Mouse (Mus musculus) stomach, embryonic 14.5 days (tissue): Measurements from ENCODE around the gene Prpf38a. TPM values are rescaled to one million over a fixed set of nuclear protein-coding genes. Genes with fewer than 3 reads are reported as not detected.

Experiments used
- ATAC-seq: fragments of 200-750 bp; cut with Nextera tagmentation; 2 replicates; pipeline ENCODE4 v1.8.0; 2017; ENCODE audit warnings: low read depth, moderate TSS enrichment; ENCODE audit not compliant: insufficient number of reproducible peaks, insufficient read depth, low FRiP score
- H3K27ac ChIP-seq: fragments of 300-500 bp; sonication (generic); 2 replicates; pipeline ENCODE4 v1.5.1; 2014; ENCODE audit warnings: mild to moderate bottlenecking, low read length, moderate library complexity, mixed read lengths
- H3K27me3 ChIP-seq: fragments of 300-500 bp; sonication (generic); 2 replicates; pipeline ENCODE4 v1.6.1; 2014; ENCODE audit warnings: low read length, control low read depth, mixed read lengths; ENCODE audit not compliant: control insufficient read depth, insufficient read depth
- H3K36me3 ChIP-seq: fragments of 300-500 bp; sonication (generic); 2 replicates; pipeline ENCODE4 v1.6.1; 2014; ENCODE audit warnings: mild to moderate bottlenecking, control low read depth, low read length, moderate library complexity, mixed read lengths; ENCODE audit not compliant: control insufficient read depth, insufficient read depth
- H3K4me1 ChIP-seq: fragments of 300-500 bp; sonication (generic); 2 replicates; pipeline ENCODE4 v1.6.1; 2014; ENCODE audit warnings: low read length, control low read depth, mixed read lengths; ENCODE audit not compliant: control insufficient read depth, insufficient read depth
- H3K4me2 ChIP-seq: fragments of 300-500 bp; sonication (generic); replicated peaks from 2 replicates; pipeline ENCODE4 v1.6.1; 2014; ENCODE audit warnings: low read depth, low read length, control low read depth
- H3K4me3 ChIP-seq: fragments of 300-500 bp; sonication (generic); 2 replicates; pipeline ENCODE4 v1.5.1; 2014; ENCODE audit warnings: low read depth, low read length, control low read depth
- H3K9ac ChIP-seq: fragments of 300-500 bp; sonication (generic); replicated peaks from 2 replicates; pipeline ENCODE4 v1.6.1; 2014; ENCODE audit warnings: low read depth, mild to moderate bottlenecking, control low read depth, low read length, moderate library complexity, mixed read lengths
- H3K9me3 ChIP-seq: fragments of 300-500 bp; sonication (generic); 2 replicates; pipeline ENCODE4 v1.6.1; 2016; ENCODE audit warnings: low read depth, low read length, control low read depth; ENCODE audit not compliant: control insufficient read depth
- WGBS: fragments of 180-500 bp; shearing (Covaris S2); extraction: QIAGEN DNeasy Blood & Tissue Kit; methylation state at CpG from one replicate; pipeline ENCODE4 v1.1.7; 2014; 5-methylcytosine and 5-hydroxymethylcytosine counted together
- polyA plus RNA-seq: library from polyadenylated mRNA; unstranded; fragments of >200 nt; fragmentation: Nextera tagmentation; extraction: Ambion mirVana; gene quantifications from 2 replicates; pipeline ENCODE4 v1.2.1, GENCODE M21; 2014

Prpf38a gene
- polyA plus RNA-seq = 81.2 and 83.8 TPM in 2 replicates

DNA sequence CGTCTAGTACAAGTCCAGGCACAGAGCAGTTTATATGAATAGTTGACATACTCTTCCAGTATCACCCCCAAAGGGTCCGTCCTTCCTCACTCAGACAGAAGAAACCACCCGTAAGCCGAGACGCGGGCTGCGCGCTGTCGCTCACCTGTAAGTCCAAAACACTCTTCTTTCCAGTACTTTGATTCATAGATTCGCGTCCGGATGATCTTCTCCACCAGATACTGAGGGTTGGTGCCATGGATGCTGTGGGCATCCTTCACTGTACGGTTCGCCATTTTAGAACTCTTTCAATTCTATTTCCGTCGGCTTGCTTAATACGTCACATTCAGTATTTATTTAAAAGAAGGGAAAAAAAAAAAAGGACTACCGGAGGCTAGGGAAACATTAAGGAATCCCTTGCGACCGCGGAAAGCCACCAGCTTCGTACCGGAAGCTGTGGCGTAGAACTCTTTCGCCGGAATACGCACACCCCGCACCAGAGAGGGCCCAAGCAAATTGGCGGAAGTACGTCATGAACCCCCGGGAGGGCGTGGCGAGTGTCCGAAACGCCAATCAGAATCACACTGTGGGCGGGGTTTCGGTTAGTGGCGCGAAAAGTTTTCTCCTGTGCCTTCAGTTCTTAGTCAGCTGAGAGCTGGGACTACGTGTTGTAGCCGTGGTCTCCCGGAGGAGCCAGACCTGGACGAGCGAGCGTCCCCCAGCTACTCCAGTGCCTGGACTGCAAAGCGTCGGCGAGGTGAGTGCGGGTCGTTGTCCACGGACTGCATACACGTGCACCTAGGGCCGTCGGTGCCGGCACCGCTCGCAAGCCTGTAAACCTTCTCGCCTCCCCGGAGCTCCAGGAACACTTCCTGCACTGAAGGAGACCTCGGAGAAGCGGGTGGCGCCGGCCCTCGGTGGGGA, at the start of gene Prpf38a, which contains the start of gene Orc1:
Gene Prpf38a, minus strand, starts transcription at position 497 of the 903 bp plus-strand sequence.
Gene Orc1, plus strand, starts transcription at position 584 of the 903 bp plus-strand sequence.
- Histone ChIP-seq H3K27ac (peak within 1 kb of the TSS; percentile 46; the same call in 1 of the 2 replicates), H3K4me1 (peaks cover 9% of the 10 kb centered on the region), H3K27me3 (no peaks in the 10 kb centered on the region), H3K9me3 (no peaks in the 10 kb centered on the region), H3K9ac (peak within 1 kb of the TSS; percentile 53), H3K4me3 (peak within 1 kb of the TSS; percentile 75), H3K4me2 (peak within 1 kb of the TSS; percentile 94), H3K36me3 (peaks cover 19% of the 10 kb centered on the region; the same call in 1 of the 2 replicates)
- WGBS = under 1% methylated on average over 64 of the region's 64 CpGs
- peak; percentile 99 for ATAC-seq

DNA sequence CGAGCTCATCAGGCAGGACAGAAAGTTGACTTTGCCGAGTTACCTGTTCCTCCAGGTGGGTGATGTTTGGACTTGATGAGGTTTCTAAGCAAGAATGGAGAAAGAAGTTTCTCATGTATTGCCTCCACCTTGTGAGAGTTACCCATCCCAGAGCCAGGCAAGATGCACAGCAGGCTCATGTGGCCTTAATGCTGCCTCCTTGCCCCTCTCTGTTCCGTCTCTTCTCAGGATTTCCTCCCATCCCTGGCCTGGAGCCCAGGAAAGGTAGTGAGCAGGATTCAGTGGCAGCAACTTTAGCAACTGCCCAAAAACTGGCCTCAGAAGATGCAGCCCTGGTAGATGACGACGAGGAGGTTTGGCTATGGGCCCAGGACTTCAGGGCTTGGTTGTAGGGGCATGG, 47.9 kb upstream of the Prpf38a start:
- Histone ChIP-seq H3K27ac (no peak overlapping the region), H3K9ac (no peak overlapping the region), H3K4me3 (no peak overlapping the region), H3K27me3 (no peaks in the 10 kb centered on the region), H3K36me3 (peaks cover 63% of the 10 kb centered on the region), H3K9me3 (no peaks in the 10 kb centered on the region), H3K4me2 (no peak overlapping the region), H3K4me1 (no peaks in the 10 kb centered on the region)
- ATAC-seq = no peak
- 81% methylated on average over 5 of the region's 5 CpGs for WGBS

DNA sequence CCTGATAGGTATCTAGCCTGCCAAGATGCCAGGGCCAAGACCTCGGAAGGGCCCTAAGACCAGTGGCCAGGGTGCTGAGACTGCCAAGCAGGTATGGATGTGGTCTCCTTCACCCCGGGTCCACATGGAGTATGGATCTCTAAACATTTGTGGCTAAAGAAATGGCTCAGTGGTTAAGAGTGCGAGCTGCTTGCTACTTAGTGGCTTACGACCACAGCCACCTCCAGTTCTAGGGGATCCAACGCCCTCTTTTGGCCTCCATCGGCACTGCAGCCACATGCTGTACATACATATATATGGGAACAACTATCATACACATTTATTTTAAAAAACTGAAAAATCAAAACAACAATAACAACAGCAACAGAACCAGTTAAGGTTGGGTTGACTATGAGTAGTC, 42.4 kb upstream of the Prpf38a start:
- no peaks in the 10 kb centered on the region for H3K9me3 ChIP-seq
- no peak for ATAC-seq
- H3K36me3 ChIP-seq = peaks cover 25% of the 10 kb centered on the region; the same call in 1 of the 2 replicates
- no peak overlapping the region for H3K4me2 ChIP-seq
- H3K27me3 ChIP-seq = no peaks in the 10 kb centered on the region
- H3K4me1 ChIP-seq = peaks cover 9% of the 10 kb centered on the region; the same call in 1 of the 2 replicates
- WGBS = 94% methylated on average over 6 of the region's 6 CpGs
- no peak overlapping the region for H3K4me3 ChIP-seq
- no peak overlapping the region for H3K9ac ChIP-seq
- no peak overlapping the region for H3K27ac ChIP-seq

DNA sequence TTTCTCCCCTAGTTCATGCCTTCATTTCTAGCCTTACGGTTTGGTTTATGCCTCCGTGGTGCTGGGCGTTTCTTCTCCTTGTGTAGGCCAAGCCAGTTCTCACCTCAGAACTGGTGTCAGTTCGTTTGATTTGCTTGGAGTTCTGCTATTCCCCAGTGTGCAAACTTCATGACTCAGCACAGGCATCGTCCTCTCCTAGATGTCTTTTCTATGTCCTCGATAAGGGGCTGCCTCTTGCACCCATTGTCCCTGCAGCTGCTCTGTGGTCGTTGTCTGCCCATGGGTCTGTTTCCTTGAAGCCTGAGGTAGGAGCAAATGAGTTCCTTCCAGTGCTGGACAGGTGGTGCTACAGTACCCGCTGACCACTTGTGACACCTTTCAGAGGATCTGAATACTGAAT, 41.4 kb upstream of the Prpf38a start:
- ATAC-seq = no peak

DNA sequence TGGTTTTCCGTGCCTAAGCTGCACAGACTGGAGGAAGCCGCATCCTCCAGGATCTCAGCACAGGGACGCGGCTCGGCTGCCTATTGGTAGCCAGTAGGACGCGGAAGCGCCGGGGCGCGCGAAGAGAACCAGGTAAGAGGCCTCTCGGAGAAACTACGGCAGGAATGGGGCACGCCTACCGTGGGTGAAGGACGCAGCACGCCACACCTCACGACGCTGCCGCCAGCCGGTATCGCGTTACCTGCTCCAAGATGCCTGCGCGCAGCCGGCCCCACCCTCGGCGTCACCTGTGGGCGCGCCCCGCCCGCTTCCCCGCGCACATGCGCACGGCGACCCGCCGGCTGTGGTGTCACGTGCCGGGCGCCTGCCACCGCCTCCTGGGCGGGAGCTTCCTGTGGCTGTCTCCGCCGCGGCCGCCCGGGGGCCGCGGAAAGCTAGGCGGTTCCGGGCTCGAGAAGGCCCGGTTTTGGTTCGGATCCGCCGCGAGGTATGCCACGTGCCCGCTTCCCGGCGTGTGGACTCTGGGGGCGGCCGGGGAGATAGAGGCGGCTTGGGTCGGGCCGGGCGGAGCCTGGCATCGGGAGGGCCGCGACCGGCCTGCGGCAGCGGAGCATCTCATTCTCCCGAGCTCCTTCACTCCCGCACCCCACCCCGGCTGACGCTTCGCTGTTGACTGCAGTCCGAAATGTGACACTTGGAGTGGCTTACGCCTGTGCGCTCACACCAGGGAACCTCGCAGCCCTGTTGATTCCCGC, 40.6 kb upstream of the Prpf38a start, which contains the start of gene Cc2d1b:
Gene Cc2d1b, plus strand, starts transcription at position 354 of the 755 bp plus-strand sequence.
- peak within 1 kb of the TSS; percentile 73 for H3K4me3 ChIP-seq
- H3K9me3 ChIP-seq = no peaks in the 10 kb centered on the region
- ATAC-seq = peak; percentile 93
- H3K4me1 ChIP-seq = peaks cover 9% of the 10 kb centered on the region; the same call in 1 of the 2 replicates
- under 1% methylated on average over 86 of the region's 86 CpGs for WGBS
- H3K27ac ChIP-seq = peak within 1 kb of the TSS; percentile 90
- no peaks in the 10 kb centered on the region for H3K27me3 ChIP-seq
- peak within 1 kb of the TSS; percentile 83 for H3K9ac ChIP-seq
- peaks cover 7% of the 10 kb centered on the region; the same call in 1 of the 2 replicates for H3K36me3 ChIP-seq
- peak within 1 kb of the TSS; percentile 67 for H3K4me2 ChIP-seq

More for the DNA sequence above, 41.4 kb upstream of the Prpf38a start:
- WGBS = 15% methylated on average over 8 of the region's 8 CpGs
- peak overlapping the region; percentile 83 for H3K9ac ChIP-seq
- H3K4me3 ChIP-seq = peak overlapping the region; percentile 73
- H3K4me1 ChIP-seq = peaks cover 9% of the 10 kb centered on the region; the same call in 1 of the 2 replicates
- no peaks in the 10 kb centered on the region for H3K9me3 ChIP-seq
- no peaks in the 10 kb centered on the region for H3K27me3 ChIP-seq
- H3K27ac ChIP-seq = peak overlapping the region; percentile 90; the same call in 1 of the 2 replicates
- H3K36me3 ChIP-seq = peaks cover 15% of the 10 kb centered on the region; the same call in 1 of the 2 replicates
- H3K4me2 ChIP-seq = peak overlapping the region; percentile 51

DNA sequence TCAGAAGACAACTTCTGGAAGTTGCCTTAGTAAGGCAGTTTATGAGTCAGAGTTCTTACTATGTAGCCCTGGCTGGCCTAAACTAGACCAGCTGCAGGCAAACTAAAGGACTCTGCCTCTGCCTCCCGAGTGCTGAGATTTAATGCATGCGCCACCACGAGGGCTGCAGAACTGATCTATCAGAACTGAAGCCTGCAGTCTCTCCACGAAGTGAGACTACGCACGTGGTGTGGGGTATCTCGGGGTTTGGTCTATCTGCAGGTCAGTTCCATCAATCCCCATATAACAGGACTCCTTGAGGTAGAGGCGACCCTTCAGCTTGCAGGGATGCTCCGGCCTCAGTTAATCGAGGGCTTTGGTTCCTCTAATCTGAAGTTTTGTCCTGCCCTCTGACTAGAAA, 40.0 kb upstream of the Prpf38a start:
- H3K4me2 ChIP-seq = peak overlapping the region; percentile 67
- peaks cover 1% of the 10 kb centered on the region; the same call in 1 of the 2 replicates for H3K36me3 ChIP-seq
- under 1% methylated on average over 10 of the region's 10 CpGs for WGBS
- H3K9ac ChIP-seq = peak overlapping the region; percentile 83
- H3K27ac ChIP-seq = peak overlapping the region; percentile 90
- peak overlapping the region; percentile 73 for H3K4me3 ChIP-seq
- H3K9me3 ChIP-seq = no peaks in the 10 kb centered on the region
- peak; percentile 33 for ATAC-seq
- no peaks in the 10 kb centered on the region for H3K27me3 ChIP-seq
- peaks cover 9% of the 10 kb centered on the region; the same call in 1 of the 2 replicates for H3K4me1 ChIP-seq

DNA sequence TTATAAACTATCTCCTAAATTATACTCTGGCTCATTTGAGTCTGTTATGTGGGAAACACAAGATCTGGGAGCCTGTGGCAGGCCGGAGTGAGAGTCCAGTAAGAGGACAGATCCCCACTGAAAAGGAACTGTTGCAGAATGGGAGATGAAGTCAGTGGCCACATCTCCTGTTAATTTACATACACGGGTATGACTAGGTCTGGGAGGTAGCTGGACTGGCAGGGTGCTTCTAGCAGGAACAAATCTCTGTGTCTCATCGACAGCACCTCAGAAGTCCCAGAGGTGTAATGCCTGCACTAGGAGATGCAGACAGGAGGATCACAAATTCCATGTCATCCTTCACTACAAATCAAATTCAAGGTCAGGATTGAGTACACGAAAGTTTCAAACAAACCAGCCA, 39.5 kb upstream of the Prpf38a start:
- Histone ChIP-seq H3K27me3 (no peaks in the 10 kb centered on the region), H3K36me3 (no peaks in the 10 kb centered on the region; the same call in 1 of the 2 replicates), H3K9ac (peak overlapping the region; percentile 83; the same call in 1 of the 2 replicates), H3K27ac (peak overlapping the region; percentile 90; the same call in 1 of the 2 replicates), H3K9me3 (no peaks in the 10 kb centered on the region), H3K4me2 (peak overlapping the region; percentile 67), H3K4me1 (peaks cover 9% of the 10 kb centered on the region; the same call in 1 of the 2 replicates), H3K4me3 (peak overlapping the region; percentile 73; the same call in 1 of the 2 replicates)
- ATAC-seq = no peak
- 57% methylated on average over 4 of the region's 4 CpGs for WGBS

DNA sequence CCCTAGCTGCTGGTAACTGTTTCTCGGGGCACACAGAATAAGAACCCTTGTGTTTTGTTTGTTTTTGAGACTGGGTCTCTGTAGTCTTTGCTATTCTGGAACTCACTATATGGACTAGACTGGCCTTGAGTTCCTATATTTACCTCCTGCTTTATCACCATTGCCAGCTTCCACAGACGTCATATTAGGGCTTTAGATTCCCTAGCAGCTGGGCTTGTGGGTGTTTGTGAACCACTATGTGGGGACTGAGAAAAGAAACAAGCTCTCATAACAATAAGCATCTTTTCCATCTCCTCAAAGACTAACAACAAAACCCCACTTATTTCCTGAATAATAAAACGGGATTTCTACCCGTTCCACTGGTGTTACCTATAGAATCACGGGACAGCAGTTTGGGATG, 31.8 kb upstream of the Prpf38a start:
- no peaks in the 10 kb centered on the region for H3K27me3 ChIP-seq
- H3K4me2 ChIP-seq = no peak overlapping the region
- H3K4me1 ChIP-seq = no peaks in the 10 kb centered on the region
- WGBS = 91% methylated on average over 5 of the region's 5 CpGs
- no peak overlapping the region for H3K4me3 ChIP-seq
- H3K36me3 ChIP-seq = peaks cover 5% of the 10 kb centered on the region; the same call in 1 of the 2 replicates
- no peak overlapping the region for H3K27ac ChIP-seq
- no peak for ATAC-seq
- H3K9me3 ChIP-seq = no peaks in the 10 kb centered on the region
- no peak overlapping the region for H3K9ac ChIP-seq
